Mouse (Mus musculus) stomach, postnatal 0 days (tissue): ENCODE data around the gene Clasp1.

Experiments
- CTCF ChIP-seq: IDR thresholded peaks from 2 replicates; pipeline ENCODE4 v1.5.1; 2016; ENCODE audit warnings: antibody characterized with exemption, low read depth, mild to moderate bottlenecking, moderate library complexity
- EP300 ChIP-seq: optimal IDR thresholded peaks from 2 replicates; pipeline ENCODE3; 2016; ENCODE audit warnings: antibody characterized with exemption

DNA sequence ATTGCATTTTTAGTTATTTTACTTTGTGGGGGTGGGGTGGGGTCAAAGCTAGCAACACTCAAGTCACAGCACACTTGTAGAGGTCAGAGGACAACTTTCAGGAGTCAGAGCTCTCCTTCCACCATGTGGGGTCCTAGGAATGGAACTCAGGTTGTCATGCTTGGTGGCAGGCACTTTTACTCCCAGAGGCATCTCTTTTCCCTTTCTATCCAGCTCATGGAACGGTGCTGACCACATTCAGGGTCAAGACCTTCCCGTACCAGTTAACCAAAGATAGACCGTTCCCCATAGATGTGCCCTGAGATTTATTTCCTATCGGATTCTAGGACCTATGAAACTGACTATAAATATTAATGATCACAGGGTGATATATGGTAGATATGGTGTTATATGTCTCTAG, 13.1 kb downstream of the Clasp1 start:
- TF ChIP-seq CTCF (no peak), EP300 (no peak)
